Mouse (Mus musculus): ENCODE measurements around the gene Orai2.

DNA sequence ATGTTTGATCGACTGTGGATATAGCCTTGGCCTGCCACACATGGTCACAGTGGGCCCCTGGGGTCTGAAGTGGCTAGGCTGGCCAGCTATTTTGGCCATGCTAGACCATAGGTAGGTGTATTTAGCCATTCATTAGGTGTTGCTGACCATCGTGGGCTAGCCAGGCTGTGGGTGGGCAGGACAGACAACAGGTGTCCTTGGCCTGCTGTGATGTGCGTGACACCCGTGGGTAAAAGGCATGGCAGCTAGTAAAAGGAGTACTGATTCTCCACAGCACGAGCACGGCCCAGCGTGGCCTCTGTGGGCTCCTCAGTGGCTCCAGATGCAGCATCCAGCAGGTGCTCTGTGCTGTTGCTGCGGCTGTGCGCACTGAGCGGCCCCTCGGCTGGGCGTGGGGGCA, 48.1 kb upstream of the Orai2 start:
- TF ChIP-seq GATA1 (IDR thresholded peaks at IDR 0.05; ENCODE audit: low read length) (no peak), TAL1 (IDR thresholded peaks at IDR 0.05; ENCODE audit: low read length) (no peak)

Data from erythroblast, embryonic 14.5 days (primary cell).